Mouse (Mus musculus): Measurements from ENCODE around the gene Ptgr1.

DNA sequence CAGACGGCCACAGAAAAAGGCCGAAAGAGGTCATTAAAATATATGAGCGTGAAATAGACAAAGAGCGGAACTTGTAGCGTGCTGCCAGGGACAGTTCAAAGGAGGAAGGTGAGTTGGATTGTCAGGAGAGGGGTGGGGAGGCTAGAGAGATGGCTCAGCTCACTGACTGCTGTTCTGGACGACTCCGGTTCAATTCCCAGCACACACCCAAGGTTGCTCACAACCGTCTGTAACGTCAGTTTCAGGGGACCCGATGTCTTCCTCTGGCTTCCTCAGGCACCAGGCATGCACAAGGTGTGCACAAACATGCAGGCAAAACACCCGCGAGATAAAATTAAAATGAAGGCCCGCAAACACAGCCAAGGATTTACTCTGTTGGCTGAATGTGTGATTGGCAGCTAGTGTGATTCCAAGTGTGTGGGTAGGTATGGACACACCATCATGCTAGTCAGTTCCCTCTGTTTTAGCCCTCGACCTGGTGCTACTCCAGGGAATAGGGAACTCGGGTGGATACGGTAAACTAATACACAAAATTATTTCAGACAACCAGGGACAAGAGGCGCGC lies 48.9 kb upstream of the Ptgr1 start:
- TF ChIP-seq POLR2A (IDR thresholded peaks at IDR 0.05; ENCODE audit: borderline replicate concordance, control insufficient read depth, low read depth, low read length) (no peak), CTCF (IDR thresholded peaks at IDR 0.05; ENCODE audit: control insufficient read depth, insufficient read depth, low read length) (no peak)
